Mouse (Mus musculus): ENCODE results near the gene Tmem237. TPM values are rescaled to one million over a fixed set of nuclear protein-coding genes. Genes with fewer than 3 reads are reported as not detected.

Tmem237 gene
- polyA plus RNA-seq, 1 experiment from 2014 or later: 12.5 TPM

- ATAC-seq (replicated peaks; ENCODE audit: insufficient number of reproducible peaks, insufficient read depth, low FRiP score, low read depth): no peak
- Histone ChIP-seq H3K9ac (no peak overlapping the region), H3K9me3 (replicated peaks) (no peaks in the 10 kb centered on the region), H3K27ac (no peak overlapping the region), H3K4me3 (no peak overlapping the region), H3K4me2 (no peak overlapping the region), H3K27me3 (no peaks in the 10 kb centered on the region), H3K4me1 (replicated peaks) (no peaks in the 10 kb centered on the region), H3K36me3 (no peaks in the 10 kb centered on the region)
- WGBS: 89% methylated on average over 5 of the region's 5 CpGs
These were observed 19.2 kb downstream of the Tmem237 start for GRCm38 (mm10) chr1:59101020-59101419.

GRCm38 (mm10) chr1:59094705-59095104, 25.5 kb downstream of the Tmem237 start, which contains the start of gene C2cd6:
TSS of gene C2cd6 (minus strand) at chr1:59094900.
- Histone ChIP-seq H3K27me3 (no peaks in the 10 kb centered on the region), H3K9ac (no peak within 1 kb of the TSS), H3K9me3 (replicated peaks) (no peaks in the 10 kb centered on the region), H3K4me2 (no peak within 1 kb of the TSS), H3K4me3 (no peak within 1 kb of the TSS), H3K4me1 (replicated peaks) (no peaks in the 10 kb centered on the region), H3K36me3 (no peaks in the 10 kb centered on the region), H3K27ac (no peak within 1 kb of the TSS)
- WGBS: 88% methylated on average over 19 of the region's 19 CpGs
- no peak for ATAC-seq (replicated peaks; ENCODE audit: insufficient number of reproducible peaks, insufficient read depth, low FRiP score, low read depth)

GRCm38 (mm10) chr1:59070867-59071266, 49.3 kb downstream of the Tmem237 start:
- Histone ChIP-seq H3K9ac (no peak overlapping the region), H3K4me1 (replicated peaks) (no peaks in the 10 kb centered on the region), H3K27ac (no peak overlapping the region), H3K27me3 (no peaks in the 10 kb centered on the region), H3K36me3 (no peaks in the 10 kb centered on the region), H3K4me2 (no peak overlapping the region), H3K9me3 (replicated peaks) (no peaks in the 10 kb centered on the region), H3K4me3 (no peak overlapping the region)
- no peak for ATAC-seq (replicated peaks; ENCODE audit: insufficient number of reproducible peaks, insufficient read depth, low FRiP score, low read depth)
- WGBS: 25% methylated on average over 3 of the region's 3 CpGs

- 7% methylated on average over 3 of the region's 3 CpGs for WGBS
- Histone ChIP-seq H3K4me1 (replicated peaks) (no peaks in the 10 kb centered on the region), H3K4me2 (no peak overlapping the region), H3K9me3 (replicated peaks) (no peaks in the 10 kb centered on the region), H3K27me3 (no peaks in the 10 kb centered on the region), H3K9ac (no peak overlapping the region), H3K4me3 (no peak overlapping the region), H3K27ac (no peak overlapping the region), H3K36me3 (no peaks in the 10 kb centered on the region)
- ATAC-seq (replicated peaks; ENCODE audit: insufficient number of reproducible peaks, insufficient read depth, low FRiP score, low read depth): no peak
These were observed 52.2 kb downstream of the Tmem237 start for GRCm38 (mm10) chr1:59067976-59068375.

GRCm38 (mm10) chr1:59063697-59064096, 56.5 kb downstream of the Tmem237 start:
- H3K4me3 ChIP-seq: no peak overlapping the region
- no peaks in the 10 kb centered on the region for H3K27me3 ChIP-seq
- no peaks in the 10 kb centered on the region for H3K4me1 ChIP-seq (replicated peaks)
- whole genome bisulfite sequencing: 44% methylated on average over 3 of the region's 3 CpGs
- no peak overlapping the region for H3K9ac ChIP-seq
- H3K36me3 ChIP-seq: no peaks in the 10 kb centered on the region
- H3K9me3 ChIP-seq (replicated peaks): no peaks in the 10 kb centered on the region
- no peak overlapping the region for H3K27ac ChIP-seq
- no peak for ATAC-seq (replicated peaks; ENCODE audit: insufficient number of reproducible peaks, insufficient read depth, low FRiP score, low read depth)
- no peak overlapping the region for H3K4me2 ChIP-seq

- no peak overlapping the region for H3K27ac ChIP-seq
- no peak overlapping the region for H3K4me3 ChIP-seq
- WGBS: 64% methylated on average over 2 of the region's 2 CpGs
- no peak for ATAC-seq (replicated peaks; ENCODE audit: insufficient number of reproducible peaks, insufficient read depth, low FRiP score, low read depth)
- H3K9ac ChIP-seq: no peak overlapping the region
- no peak overlapping the region for H3K4me2 ChIP-seq
- H3K27me3 ChIP-seq: no peaks in the 10 kb centered on the region
- no peaks in the 10 kb centered on the region for H3K9me3 ChIP-seq (replicated peaks)
- no peaks in the 10 kb centered on the region for H3K4me1 ChIP-seq (replicated peaks)
- H3K36me3 ChIP-seq: no peaks in the 10 kb centered on the region
These were observed 63.3 kb downstream of the Tmem237 start for GRCm38 (mm10) chr1:59056955-59057354.

GRCm38 (mm10) chr1:59051306-59051705, 68.9 kb downstream of the Tmem237 start:
- no peak overlapping the region for H3K27ac ChIP-seq
- H3K4me1 ChIP-seq (replicated peaks): no peaks in the 10 kb centered on the region
- ATAC-seq (replicated peaks; ENCODE audit: insufficient number of reproducible peaks, insufficient read depth, low FRiP score, low read depth): no peak
- no peak overlapping the region for H3K9ac ChIP-seq
- H3K36me3 ChIP-seq: no peaks in the 10 kb centered on the region
- no peaks in the 10 kb centered on the region for H3K27me3 ChIP-seq
- H3K4me3 ChIP-seq: no peak overlapping the region
- H3K4me2 ChIP-seq: no peak overlapping the region
- no peaks in the 10 kb centered on the region for H3K9me3 ChIP-seq (replicated peaks)
- WGBS: 66% methylated on average over 2 of the region's 2 CpGs

Other genes starting within 250 kb of the Tmem237 start
- 27.8 and 29.6 TPM in 2 replicates for gene Trak2, start 147.0 kb downstream of the Tmem237 start, polyA plus RNA-seq (2015; fragmentation: Nextera tagmentation; extraction: Ambion mirVana)
- 24.1 and 29.0 TPM in 2 replicates for gene Stradb, start 146.9 kb downstream of the Tmem237 start, polyA plus RNA-seq (2015; fragmentation: Nextera tagmentation; extraction: Ambion mirVana)
- gene C2cd6, start 25.5 kb downstream of the Tmem237 start, polyA plus RNA-seq (2015; fragmentation: Nextera tagmentation; extraction: Ambion mirVana): not detected in 2 replicates
- 0.42 and 0.52 TPM in 2 replicates for gene Mpp4, start 43.0 kb upstream of the Tmem237 start, polyA plus RNA-seq (2015; fragmentation: Nextera tagmentation; extraction: Ambion mirVana)
- gene Als2, start 116.8 kb upstream of the Tmem237 start, polyA plus RNA-seq (2015; fragmentation: Nextera tagmentation; extraction: Ambion mirVana): 5.0 and 7.4 TPM in 2 replicates
- gene Cdk15, start 136.5 kb upstream of the Tmem237 start, polyA plus RNA-seq (2015; fragmentation: Nextera tagmentation; extraction: Ambion mirVana): 0.32 and 0.57 TPM in 2 replicates

Data from heart, embryonic 15.5 days (tissue).